Mouse (Mus musculus): Measurements from ENCODE around the gene Agap3.

Agap3 gene

DNA sequence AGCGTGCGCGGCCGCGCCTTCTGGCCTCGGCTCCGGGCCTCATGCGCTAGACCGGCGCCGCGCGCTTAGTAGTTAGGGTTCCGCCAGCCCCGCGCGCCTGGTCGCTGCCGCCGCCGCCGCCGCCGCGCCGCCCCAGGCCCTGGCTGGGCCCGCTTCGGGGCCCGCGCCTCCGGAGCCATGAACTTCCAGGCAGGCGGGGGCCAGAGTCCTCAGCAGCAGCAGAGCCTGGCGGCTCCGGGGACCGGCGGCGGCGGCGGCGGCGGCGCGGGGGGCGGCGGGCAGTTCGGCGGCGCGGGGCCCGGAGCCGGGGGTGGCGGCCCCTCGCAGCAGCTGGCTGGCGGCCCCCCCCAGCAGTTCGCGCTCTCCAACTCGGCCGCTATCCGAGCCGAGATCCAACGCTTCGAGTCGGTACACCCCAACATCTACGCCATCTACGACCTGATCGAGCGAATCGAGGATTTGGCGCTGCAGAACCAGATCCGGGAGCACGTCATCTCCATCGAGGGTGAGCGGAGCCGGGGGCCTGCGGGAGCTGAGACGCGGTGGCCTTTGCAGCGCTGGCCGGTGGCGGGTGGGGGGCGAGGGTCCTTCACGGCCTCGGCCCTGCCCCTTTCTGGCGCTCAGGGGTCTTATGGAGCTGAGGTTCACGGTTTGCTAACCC lies at the start of gene Agap3:
TSS of gene Agap3 (plus strand) at position 148 of the 661 bp plus-strand sequence.
- peak; percentile 31 for DNase-seq (ENCODE audit: low spot score)

DNA sequence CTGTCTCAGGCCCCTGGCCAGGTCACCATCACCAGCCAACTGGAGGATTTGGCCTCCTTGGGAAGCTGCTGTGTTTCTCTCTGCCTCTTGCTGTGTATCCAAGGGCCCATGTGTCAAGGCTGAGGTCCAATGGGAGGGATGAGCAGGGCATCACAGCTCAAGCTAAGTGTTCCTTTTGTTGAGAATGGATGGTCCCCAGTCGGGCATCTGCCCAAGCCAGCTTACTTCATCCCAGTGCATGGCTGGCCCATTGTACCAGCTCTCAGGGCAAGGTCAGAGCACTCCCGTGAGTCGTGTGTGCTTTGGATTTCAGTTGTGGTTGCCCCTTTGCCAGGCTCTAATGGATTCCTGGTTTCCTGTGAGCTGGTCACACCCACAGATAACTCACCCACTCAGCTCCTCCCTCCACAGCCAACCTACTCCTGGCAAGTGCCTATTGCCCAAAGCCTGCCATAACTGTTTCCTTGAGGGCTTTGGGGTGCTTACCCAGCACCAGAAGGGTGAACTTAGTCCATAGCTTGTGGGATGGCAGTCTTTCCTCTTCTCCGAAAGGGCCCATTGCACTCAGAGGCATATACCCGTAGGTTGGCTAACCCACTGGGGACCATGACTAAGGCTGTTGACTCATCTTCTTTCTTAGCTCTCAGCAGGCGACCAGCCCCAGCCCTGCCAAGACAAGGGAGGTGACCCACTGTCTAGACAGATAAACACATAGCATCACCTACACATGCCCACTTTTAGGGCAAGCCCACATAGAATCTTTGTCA lies 47.2 kb upstream of the Agap3 start:
- peak; percentile 47 for DNase-seq (ENCODE audit: low spot score)

DNA sequence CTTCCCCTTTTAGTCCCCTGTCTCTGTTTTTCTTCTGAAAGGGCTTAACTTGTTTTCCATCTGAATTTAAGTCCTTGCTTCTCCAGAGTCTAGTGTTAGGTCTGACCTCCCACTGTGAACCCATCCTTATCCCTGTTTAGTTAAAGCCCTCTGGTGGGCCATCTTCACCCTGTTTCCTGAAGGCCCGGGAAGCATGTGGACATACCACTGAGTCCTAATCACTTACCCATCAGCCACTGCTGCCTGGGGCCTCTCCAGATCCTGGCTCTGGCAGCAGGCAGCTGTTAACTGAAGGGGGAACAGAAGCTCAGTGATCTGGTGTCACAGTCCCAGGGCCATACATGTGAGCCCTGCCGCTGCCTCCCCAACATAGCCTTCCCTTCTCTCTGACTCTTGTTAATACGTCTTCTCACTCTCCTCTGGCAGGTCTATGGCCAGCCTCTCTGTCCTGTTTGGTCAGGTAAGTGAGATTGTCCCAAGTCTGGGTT lies 46.5 kb upstream of the Agap3 start:
- no peak for DNase-seq (ENCODE audit: low spot score)

DNA sequence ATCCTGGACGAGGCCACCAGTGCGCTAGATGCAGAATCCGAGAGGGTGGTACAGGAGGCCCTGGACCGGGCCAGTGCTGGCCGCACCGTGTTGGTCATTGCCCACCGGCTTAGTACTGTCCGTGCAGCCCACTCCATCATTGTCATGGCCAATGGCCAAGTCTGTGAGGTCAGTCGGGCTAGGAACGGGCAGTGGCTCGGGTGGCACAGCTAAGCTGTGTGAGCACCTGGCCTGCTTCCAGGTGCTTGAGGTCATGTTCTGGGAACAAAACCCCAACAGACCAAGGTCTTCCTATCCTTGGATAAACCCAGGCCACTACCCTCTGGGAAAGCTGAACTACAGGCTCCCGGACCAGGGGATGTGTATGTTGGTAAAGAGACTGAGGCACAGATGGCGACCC lies 43.3 kb upstream of the Agap3 start:
- DNase-seq (ENCODE audit: low spot score), result no peak

DNA sequence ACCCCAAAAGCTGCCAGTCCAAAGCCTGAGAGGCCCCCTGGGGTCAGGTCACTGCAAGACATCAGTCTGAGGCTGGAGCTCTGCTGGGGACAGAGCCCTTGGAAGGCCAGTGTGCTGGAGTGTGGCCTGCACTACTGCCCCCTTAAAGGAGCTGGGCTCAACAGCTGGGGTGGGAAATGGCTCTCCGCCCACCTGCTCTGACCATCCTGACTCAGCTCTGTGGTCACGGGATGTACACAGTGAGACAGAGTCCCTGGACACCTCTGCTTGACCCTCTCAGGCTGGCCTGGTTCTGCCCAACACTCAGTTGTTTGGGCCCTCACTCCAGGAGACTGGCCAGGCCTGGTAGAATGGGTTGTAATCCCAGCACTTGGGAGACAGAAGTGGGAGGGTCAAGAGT lies 42.5 kb upstream of the Agap3 start:
- DNase-seq (ENCODE audit: low spot score), result no peak

DNA sequence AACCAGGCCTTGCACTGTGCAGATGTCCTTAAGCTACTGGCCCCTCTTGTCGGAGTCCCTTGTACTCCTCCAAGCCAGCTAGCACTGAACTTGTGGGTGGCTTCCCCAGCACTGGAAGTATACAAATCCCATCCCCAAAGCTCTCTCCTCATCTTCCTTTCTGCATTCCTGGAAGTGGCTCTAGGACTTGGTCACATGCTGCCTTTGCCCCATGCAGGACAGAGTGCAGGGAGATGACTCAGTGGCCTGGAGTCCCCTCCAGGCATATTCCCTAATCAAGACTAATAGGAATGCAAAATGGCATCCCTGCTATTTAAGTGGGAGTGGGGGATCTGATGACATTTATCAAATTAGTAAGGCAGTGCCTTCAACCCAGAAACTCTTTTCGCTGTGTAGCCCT lies 39.9 kb upstream of the Agap3 start:
- DNase-seq (ENCODE audit: low spot score), result peak; percentile 24

DNA sequence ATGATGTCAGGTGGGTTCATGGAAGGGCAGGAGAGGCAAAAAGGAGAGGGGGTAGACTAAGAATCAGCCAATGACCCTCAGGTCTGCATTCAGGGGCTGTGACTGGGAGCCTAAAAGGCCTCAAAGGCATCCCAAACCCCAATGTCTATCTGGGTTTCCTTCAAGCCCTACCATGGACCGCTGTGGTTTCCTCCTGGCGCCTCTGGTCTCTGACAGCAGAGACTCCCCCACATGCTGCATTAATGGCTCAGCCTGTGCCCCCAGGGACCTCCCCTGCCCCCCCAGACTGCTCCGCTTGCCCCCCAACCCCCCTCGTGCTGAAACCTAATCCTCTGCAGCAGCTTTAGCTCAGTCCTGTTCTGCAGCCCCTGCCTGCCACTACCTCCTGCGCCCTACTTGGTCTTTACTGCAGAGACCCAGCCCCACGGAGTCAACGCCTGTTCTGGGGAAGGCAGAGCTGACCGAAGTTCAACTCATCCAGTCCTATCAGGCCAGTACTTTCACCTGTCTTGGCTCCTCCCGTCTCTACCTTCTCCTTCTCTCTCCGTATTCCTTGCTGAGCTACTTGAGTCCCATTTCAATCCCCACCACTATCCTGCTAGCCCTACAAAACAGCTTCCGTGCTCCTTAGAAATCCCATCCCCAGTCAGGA lies 38.8 kb upstream of the Agap3 start, which contains the start of gene Asic3:
TSS of gene Asic3 (plus strand) at position 351 of the 652 bp plus-strand sequence.
- no peak for DNase-seq (ENCODE audit: low spot score)

DNA sequence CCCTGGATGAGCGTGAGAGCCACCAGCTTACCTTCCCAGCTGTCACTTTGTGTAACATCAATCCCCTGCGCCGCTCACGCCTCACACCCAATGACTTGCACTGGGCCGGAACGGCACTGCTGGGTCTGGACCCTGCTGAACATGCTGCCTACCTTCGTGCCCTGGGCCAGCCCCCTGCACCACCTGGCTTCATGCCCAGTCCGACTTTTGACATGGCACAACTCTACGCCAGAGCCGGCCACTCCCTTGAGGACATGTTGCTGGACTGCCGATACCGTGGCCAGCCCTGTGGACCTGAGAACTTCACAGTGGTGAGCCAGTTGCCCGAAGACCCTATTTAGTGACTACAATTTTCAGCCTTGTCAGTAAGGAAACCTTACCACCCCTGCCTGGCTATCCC lies 38.0 kb upstream of the Agap3 start:
- no peak for DNase-seq (ENCODE audit: low spot score)

DNA sequence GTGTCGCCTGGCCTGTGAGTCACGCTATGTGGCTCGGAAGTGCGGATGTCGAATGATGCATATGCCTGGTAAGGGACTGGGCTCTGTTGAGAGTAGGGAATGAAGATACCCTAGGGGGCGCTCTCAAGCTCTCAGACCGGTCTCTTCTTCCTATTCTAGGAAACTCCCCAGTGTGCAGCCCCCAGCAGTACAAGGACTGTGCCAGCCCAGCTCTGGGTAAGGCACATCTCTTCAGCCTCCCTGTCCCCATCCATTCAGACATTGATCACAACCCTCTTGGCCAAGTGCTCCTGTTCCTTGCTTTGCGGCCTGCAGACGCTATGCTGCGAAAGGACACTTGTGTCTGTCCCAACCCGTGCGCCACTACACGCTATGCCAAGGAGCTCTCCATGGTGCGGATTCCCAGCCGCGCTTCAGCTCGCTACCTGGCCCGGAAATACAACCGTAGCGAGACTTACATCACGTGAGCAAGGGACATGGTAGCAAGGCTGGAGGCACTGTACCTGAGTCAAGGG lies 35.7 kb upstream of the Agap3 start:
- DNase-seq (ENCODE audit: low spot score), result peak; percentile 49

DNA sequence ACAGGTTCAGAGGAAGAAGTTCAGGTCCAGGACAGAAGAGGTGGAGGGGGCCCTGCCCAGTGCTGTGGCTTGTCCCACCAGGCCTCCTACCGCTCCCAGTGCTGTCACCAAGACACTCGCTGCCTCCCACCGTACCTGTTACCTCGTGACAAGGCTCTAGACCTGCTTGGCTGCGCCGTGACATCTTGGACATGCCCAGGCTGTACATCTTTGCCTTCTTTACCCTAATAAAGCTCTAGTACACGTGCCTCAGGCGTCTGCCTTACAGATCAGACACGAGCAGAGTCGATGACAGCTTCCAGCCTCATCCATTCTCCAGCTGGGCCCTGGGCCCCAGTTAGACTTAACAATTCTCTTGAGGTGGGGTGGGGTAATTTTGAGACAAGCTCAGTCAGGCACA lies 34.4 kb upstream of the Agap3 start:
- no peak for DNase-seq (ENCODE audit: low spot score)

DNA sequence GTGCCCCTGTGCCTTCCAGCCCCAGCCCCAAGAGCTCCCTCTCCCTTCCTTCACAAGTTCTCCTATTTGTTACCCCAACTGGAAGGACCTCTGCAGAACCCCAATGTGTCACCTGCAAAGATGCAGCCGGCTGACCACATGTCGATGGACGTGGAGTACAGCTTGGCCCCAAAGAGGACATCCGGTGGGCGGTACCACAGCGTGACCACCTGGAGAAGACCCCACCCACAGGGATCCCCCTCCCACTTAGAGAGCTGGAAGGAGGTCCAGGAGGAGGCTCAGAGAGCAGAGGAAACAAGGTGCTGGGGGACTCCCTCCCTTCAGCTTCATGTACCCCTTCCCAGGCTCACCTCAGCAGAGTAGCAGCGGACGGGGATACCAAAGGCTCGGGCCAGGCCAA lies 31.6 kb upstream of the Agap3 start:
- no peak for DNase-seq (ENCODE audit: low spot score)

DNA sequence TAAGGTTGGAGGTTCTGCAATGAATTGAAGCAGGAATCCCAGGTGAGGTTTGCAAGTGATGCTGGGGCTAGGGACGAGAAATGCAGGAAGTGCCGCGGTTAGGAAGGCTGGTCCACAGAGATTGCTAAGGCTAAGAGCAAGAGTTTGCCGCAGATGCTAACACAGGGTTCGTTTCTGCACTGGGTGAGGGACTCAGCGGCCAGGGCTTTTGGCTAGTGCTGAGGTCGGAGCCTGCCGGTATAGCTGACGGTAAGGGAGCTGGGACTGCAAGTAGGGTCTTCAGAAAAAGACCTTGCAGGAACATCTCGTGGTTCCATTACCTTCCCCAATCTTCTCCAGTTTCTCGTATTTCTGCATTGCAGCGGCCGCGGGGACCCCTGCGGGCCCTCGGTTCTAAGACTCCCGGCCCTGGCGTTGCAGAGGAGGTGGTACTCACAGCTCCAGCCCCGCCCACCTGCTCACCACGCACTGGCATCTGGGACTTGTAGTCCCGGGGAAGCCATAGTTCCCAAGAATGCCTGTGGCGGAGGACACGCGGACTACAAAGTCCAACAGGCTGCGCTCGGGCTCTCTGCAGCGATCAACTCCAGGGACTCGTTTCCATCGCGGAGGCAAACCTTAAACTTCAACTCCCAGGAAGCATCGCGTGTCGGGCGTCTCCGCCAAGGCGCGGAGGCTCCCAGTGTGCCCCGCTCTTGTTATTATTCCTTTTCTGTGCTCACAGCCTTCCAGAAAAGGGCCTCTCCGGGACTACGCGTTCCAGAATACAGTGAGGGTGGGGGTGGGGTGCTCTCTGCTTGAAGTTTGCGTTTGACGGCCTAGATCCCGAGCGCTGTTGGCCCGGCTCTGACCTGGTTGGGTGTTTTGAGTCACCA lies 28.6 kb upstream of the Agap3 start, which contains the start of the genes Cdk5 and Slc4a2:
TSS of gene Cdk5 (minus strand) at position 402 of the 875 bp plus-strand sequence.
TSS of gene Slc4a2 (plus strand) at position 709 of the 875 bp plus-strand sequence.
- peak; percentile 100 for DNase-seq (ENCODE audit: low spot score)

DNA sequence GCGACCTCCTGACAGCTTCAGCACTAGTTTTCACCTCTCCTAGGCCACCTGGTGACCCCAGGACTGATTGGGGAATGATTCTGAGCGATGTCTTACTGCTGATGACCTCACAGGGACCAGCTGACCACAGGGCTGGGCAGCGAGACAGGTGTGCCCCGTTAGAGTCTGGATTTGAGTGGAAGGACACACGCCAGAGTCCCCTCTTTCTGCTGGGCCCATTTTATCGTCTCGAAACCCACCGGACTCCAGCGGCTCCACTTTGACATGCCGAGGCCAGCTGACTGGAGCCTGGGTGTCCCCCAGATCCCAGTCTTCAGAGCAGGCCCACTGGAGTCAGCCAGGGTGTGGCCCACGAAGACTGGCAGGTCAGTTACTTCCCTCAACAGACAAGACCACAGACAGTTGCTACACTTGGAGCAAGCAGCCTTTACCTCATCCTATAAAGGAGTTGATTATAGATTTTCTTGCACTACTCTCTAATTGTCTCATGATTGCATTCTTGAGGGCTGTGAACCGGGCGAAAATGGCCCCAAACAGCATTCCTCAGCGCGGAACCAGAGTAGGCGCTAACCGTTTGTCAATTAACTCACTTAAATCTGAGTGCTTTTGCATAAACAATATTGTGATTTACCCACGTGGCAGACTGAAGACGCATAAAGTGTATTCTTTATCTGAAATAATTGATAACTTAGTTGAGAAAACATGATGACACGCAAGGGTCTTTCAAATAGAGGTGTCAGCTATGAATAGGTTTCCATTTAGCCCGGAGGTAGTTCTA lies 27.8 kb upstream of the Agap3 start:
- DNase-seq (ENCODE audit: low spot score), result no peak

DNA sequence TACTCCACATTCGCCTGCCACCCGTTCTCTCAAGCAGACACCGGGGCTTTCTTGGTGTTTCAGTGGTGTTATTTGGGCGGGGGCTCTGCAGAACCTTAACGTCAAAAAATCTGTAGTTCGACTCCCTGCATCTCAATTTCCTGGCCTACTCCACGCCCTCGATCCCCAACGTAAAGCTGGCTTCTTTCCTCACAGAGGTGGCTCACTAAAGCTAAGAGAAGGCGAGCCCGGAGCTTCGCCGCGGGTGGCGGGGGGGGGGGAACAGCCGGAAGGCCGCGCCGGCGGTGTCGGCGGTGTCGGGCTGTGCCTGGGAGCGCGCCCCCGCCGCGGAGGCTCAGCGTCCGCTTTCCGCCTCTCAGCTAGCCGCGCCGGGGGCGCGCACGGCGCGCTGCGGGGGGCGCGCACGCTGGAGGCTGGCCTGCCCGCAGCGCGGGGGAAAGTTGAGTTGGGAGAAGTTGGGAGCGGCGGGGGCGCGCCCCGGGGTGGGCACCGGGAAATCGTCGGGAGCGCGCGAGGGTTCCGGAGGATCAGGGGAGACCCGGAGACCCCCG lies 27.0 kb upstream of the Agap3 start:
- DNase-seq (ENCODE audit: low spot score), result peak; percentile 76

DNA sequence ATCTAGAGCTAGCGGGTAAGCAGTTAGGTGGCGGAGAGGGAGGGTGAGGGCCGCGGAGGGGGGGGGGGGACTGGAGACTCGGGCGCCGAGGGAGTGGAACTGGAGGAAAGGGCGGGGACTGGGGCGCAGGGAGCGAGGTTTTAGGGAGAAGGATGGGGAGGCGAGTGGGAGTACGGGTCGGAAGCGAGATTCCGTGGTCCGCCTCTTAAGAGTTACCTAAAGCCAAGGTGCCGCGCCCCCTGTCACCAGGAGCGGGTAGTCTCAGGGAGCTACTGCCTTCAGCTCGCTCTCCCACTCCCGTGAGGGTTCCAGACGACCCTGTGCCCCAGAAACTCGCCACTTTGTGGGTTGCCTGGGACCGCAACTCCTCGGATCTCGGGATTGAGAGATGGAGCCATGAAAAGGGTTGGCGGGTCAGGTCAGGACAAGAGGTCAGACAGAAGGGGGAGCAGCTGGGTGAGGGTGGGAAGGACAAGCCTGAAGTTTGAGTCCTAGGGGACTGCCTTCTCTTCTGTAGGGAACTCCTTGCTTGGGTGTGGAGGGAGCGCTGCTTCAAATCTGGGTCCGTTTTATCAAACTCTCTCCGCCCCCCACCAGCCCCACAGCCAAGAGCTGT lies 26.4 kb upstream of the Agap3 start:
- peak; percentile 39 for DNase-seq (ENCODE audit: low spot score)

DNA sequence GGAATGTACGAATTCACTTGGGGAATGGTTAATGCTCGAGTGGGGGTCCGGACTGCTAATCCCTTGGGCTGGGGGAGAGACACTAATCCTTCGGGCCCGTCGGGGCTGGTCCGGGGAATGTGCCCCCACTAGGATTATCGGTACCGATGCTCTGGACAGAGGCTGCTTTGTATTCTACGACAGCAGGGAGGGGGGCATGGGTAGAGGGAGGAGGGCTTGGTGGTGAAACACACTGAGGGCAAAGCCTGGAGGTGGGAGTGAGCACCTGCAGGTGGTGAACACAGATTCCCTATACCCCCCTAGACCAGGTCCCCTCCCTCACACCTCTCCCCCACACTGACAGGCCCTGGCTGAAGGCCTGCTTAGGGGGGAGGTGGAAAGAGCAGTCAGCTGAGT lies 25.9 kb upstream of the Agap3 start:
- no peak for DNase-seq (ENCODE audit: low spot score)

DNA sequence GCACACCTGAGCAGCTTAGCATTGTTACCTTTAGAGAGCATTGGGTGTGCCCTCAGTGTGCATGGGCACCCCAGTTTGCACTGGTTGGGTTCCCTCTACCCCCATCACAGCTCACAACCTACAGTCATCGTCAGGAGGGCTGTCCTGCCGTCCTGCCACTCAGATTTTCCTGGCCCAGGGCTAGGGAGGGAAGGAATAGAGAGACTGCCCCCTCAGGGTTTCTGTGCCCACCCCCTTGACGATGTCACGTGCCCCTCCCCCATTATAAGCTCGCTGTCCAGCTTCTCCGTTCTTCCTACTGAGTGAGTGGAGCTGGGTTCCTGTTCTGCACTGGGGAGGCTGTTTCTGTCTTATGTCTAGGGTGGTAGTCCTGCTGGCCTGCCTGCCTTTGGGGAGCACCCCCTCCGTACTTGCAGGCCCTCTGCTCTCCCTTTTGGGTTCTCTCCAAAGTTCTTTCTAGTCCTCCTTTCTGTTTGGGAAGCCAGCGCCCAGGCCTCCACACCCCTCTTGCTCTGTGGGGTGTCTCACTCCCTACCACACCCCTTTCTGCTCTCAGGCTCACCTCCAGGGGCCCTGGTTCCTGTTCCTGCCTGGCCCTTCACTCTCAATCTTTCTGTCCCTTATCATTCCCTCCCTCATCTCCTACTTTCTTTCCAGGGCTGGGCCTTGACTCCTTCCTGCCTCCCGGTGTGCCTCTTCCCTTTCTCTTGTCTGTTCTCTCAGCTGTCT lies 25.3 kb upstream of the Agap3 start:
- no peak for DNase-seq (ENCODE audit: low spot score)

DNA sequence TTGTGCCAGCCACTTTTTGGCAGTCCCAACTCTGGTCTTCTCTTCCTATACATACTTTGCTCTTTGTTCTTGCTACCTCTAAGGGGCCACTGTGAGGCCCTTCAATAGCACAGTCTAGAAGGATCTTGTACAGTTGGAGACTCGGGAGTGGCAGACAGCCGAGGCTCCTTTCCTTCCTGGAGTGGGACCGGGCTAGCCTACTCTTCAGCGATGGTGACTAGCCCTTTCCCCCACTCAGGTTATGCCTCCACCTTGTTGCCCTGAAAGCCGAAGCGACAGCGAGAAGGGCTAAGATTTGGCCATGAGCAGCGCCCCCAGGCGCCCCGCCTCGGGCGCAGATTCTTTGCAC lies 24.7 kb upstream of the Agap3 start:
- DNase-seq (ENCODE audit: low spot score), result no peak

DNA sequence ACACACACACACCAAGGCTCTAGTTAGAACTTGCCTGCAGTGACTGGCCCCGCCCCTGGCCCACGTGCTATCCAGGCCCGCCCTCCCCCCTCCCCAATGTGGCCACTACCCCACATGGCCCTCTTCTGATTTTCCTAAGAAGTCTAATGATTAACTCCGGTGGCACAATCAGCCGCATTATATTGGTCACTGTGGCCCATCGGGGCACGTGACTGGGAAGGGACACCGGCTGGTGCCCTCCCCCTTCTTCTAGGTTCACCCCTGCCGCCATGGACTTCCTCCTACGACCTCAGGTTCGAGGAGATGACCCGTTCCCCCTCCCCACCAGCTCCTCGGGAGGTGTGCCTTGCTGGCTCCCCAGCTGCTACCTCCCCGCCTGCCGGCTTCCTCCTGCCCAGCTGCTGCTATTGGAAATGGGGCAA lies 24.0 kb upstream of the Agap3 start:
- DNase-seq (ENCODE audit: low spot score), result no peak

All from adipocyte (in vitro differentiated cells).